Mouse (Mus musculus) kidney, adult 10 weeks (tissue): Measurements from ENCODE around the gene Gm2163. TPM values are rescaled to one million over a fixed set of nuclear protein-coding genes. Genes with fewer than 3 reads are reported as not detected.

Experiments
- polyA plus RNA-seq: library from polyadenylated mRNA; stranded (reverse); fragments of 350-450 nt; fragmentation: Illumina TruSeq; extraction: RNeasy Lipid Tissue Mini Kit (QIAGEN cat#74804); gene quantifications from one replicate; pipeline ENCODE4 v1.2.3, GENCODE M21; 2014; ENCODE audit warnings: low read depth, low replicate concordance

The Gm2163 gene
- not detected for polyA plus RNA-seq

DNA sequence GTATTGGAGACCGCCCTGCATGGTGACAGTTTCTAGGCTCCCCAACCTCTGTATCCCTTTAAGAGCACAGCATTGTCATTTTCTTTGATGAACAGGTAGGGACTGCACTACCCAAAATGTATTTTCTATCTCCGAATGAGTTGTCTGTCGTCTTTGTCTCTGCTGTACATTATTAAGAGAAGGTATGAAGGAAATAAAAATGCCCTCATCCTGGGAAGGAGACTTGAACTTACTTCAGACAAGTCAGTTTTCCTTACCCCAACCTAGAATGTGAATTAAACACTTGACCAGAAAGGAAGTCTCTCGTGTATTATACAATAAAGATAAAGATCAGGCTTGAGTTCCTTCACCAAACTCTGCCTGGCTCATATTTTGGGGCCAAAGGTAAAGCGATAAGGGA is at the start of gene Gm2163:
Gm2163 (plus strand) TSS at position 301 of the 400 bp plus-strand sequence.

GRCm38 (mm10) chr4:42439078-42439477 is 27.5 kb upstream of the Gm2163 start, which contains the start of gene Gm21586:
Gene Gm21586 (plus strand): TSS chr4:42439378.

GRCm38 (mm10) chr4:42528075-42528474 is 61.5 kb downstream of the Gm2163 start, which contains the start of gene Fam205a2:
Gene Fam205a2 (minus strand): TSS chr4:42528175.

GRCm38 (mm10) chr4:42611895-42612294 is 145.3 kb downstream of the Gm2163 start, which contains the start of gene Gm10591:
Gene Gm10591 (plus strand): TSS chr4:42612195.

GRCm38 (mm10) chr4:42629419-42629818 is 162.9 kb downstream of the Gm2163 start, which contains the start of gene Gm2564:
Gene Gm2564 (plus strand): TSS chr4:42629719.

Other genes with a start within 250 kb of the Gm2163 start
- 0.53 TPM for gene Gm10600, start 226.1 kb upstream of the Gm2163 start, polyA plus RNA-seq
- gene Ccl21b, start 211.0 kb upstream of the Gm2163 start, polyA plus RNA-seq, result not detected
- not detected for gene Gm21953, start 172.5 kb upstream of the Gm2163 start, polyA plus RNA-seq
- gene Fam205a3, start 148.4 kb upstream of the Gm2163 start, polyA plus RNA-seq, result not detected
- not detected for gene Gm21586, start 27.4 kb upstream of the Gm2163 start, polyA plus RNA-seq
- gene Fam205a2, start 61.4 kb downstream of the Gm2163 start, polyA plus RNA-seq, result not detected
- not detected for gene Gm10591, start 145.4 kb downstream of the Gm2163 start, polyA plus RNA-seq
- not detected for gene Gm2564, start 163.0 kb downstream of the Gm2163 start, polyA plus RNA-seq
- not detected for gene Ccl27b, start 188.5 kb downstream of the Gm2163 start, polyA plus RNA-seq
- gene Il11ra2, start 195.1 kb downstream of the Gm2163 start, polyA plus RNA-seq, result not detected